Mouse (Mus musculus): Measurements from ENCODE around the gene Tspan15.

Tspan15 gene

GRCm38 (mm10) chr10:62230708-62231394, at the start of gene Tspan15:
Gene Tspan15 (minus strand): TSS chr10:62231251.
- DNase-seq, result peak; percentile 99

- no peak for DNase-seq
Observed at GRCm38 (mm10) chr10:62279671-62280070, 48.6 kb upstream of the Tspan15 start.

GRCm38 (mm10) chr10:62279066-62279465, 48.0 kb upstream of the Tspan15 start:
- no peak for DNase-seq

- no peak for DNase-seq
Observed at GRCm38 (mm10) chr10:62277499-62278293, 46.6 kb upstream of the Tspan15 start.

- peak; percentile 96 for DNase-seq
Observed at GRCm38 (mm10) chr10:62275235-62275634, 44.2 kb upstream of the Tspan15 start.

- no peak for DNase-seq
Observed at GRCm38 (mm10) chr10:62269278-62269677, 38.2 kb upstream of the Tspan15 start.

- no peak for DNase-seq
Observed at GRCm38 (mm10) chr10:62264299-62264698, 33.2 kb upstream of the Tspan15 start.

- DNase-seq, result no peak
Observed at GRCm38 (mm10) chr10:62261115-62261886, 30.2 kb upstream of the Tspan15 start.

- no peak for DNase-seq
Observed at GRCm38 (mm10) chr10:62258298-62258697, 27.2 kb upstream of the Tspan15 start.

GRCm38 (mm10) chr10:62252496-62253235, 21.6 kb upstream of the Tspan15 start:
- no peak for DNase-seq

- DNase-seq, result no peak
Observed at GRCm38 (mm10) chr10:62252000-62252488, 21.0 kb upstream of the Tspan15 start, which contains the start of gene Tacr2. Gene Tacr2 (plus strand): TSS chr10:62252438.

- DNase-seq, result no peak
Observed at GRCm38 (mm10) chr10:62247815-62248214, 16.8 kb upstream of the Tspan15 start.

- no peak for DNase-seq
Observed at GRCm38 (mm10) chr10:62247156-62247555, 16.1 kb upstream of the Tspan15 start.

GRCm38 (mm10) chr10:62244067-62244466, 13.0 kb upstream of the Tspan15 start:
- DNase-seq, result no peak

- no peak for DNase-seq
Observed at GRCm38 (mm10) chr10:62242896-62243295, 11.8 kb upstream of the Tspan15 start.

- no peak for DNase-seq
Observed at GRCm38 (mm10) chr10:62242358-62242757, 11.3 kb upstream of the Tspan15 start.

GRCm38 (mm10) chr10:62239270-62239669, 8.2 kb upstream of the Tspan15 start:
- peak; percentile 94 for DNase-seq

- DNase-seq, result no peak
Observed at GRCm38 (mm10) chr10:62238688-62239087, 7.6 kb upstream of the Tspan15 start.

- DNase-seq, result no peak
Observed at GRCm38 (mm10) chr10:62237205-62237604, 6.2 kb upstream of the Tspan15 start.

- no peak for DNase-seq
Observed at GRCm38 (mm10) chr10:62236165-62236564, 5.1 kb upstream of the Tspan15 start.

- peak; percentile 95 for DNase-seq
Observed at GRCm38 (mm10) chr10:62231811-62232210, 760 bp upstream of the Tspan15 start.

- DNase-seq, result no peak
Observed at GRCm38 (mm10) chr10:62231395-62231732, 313 bp upstream of the Tspan15 start.

- peak; percentile 88 for DNase-seq
Observed at GRCm38 (mm10) chr10:62228126-62228525, 2.9 kb downstream of the Tspan15 start.
